Mouse (Mus musculus): ENCODE measurements around the gene Gm17657. TPM values are rescaled to one million over a fixed set of nuclear protein-coding genes. Genes with fewer than 3 reads are reported as not detected.

Gene Gm17657
- polyA plus RNA-seq, 1 experiment from 2014 or later: not detected

DNA sequence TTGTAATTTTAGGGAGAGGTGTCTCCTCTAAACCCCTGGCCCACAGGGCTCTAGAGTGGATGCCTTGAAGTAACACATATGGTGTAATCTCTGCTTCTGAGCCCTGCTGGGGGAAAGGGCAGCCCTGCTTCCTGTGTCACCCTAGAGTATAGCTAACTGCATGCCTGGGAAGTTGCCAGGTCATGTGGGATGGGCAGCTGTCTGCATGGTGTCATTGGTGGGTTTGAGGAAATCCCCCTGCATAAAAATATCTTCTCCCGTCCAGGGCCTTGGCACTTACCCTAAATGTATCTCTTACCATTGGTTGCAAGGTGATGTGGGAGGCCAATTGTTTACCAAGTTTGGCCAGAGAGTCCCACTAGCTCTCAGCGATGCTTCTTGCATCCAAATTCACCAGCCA, 75.4 kb downstream of the Gm17657 start:
- H3K27ac ChIP-seq: no peak overlapping the region
- no peak overlapping the region for H3K4me3 ChIP-seq
- no peak overlapping the region for H3K4me2 ChIP-seq
- no peaks in the 10 kb centered on the region for H3K4me1 ChIP-seq
- H3K27me3 ChIP-seq (replicated peaks): no peaks in the 10 kb centered on the region
- no peak overlapping the region for H3K9ac ChIP-seq
- no peaks in the 10 kb centered on the region for H3K36me3 ChIP-seq (replicated peaks)
- H3K9me3 ChIP-seq: no peaks in the 10 kb centered on the region
- WGBS: 87% methylated on average over 2 of the region's 2 CpGs
- ATAC-seq (replicated peaks): no peak

DNA sequence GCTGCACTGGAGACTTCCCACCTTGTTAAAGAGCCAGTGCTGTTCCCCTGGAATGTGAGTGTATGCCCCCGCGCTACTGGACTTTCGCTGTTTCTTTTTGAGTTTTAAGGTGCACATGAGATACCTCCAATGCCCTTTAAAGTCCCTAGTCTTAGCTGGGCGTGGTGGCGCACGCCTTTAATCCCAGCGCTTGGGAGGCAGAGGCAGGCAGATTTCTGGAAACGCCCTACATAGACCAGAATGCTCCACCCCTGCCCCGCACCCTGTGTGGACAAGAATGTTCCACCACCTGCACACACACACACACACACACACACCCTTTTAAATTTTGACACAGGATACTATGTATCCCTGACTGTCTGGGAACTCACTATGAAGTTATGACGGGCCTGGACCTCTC, 76.0 kb downstream of the Gm17657 start:
- Histone ChIP-seq H3K27ac (no peak overlapping the region), H3K36me3 (replicated peaks) (no peaks in the 10 kb centered on the region), H3K9ac (no peak overlapping the region), H3K4me3 (no peak overlapping the region), H3K27me3 (replicated peaks) (no peaks in the 10 kb centered on the region), H3K9me3 (no peaks in the 10 kb centered on the region), H3K4me2 (no peak overlapping the region), H3K4me1 (no peaks in the 10 kb centered on the region)
- no peak for ATAC-seq (replicated peaks)
- WGBS: 96% methylated on average over 10 of the region's 10 CpGs

Small RNA genes within 50 kb of the gene (microRNA-seq; reads per million reads assigned to microRNA genes)
- gene Mir7667: not detected

Other genes starting within 250 kb of the Gm17657 start
- gene Pi16, start 232.0 kb downstream of the Gm17657 start, polyA plus RNA-seq (2015; fragmentation: Nextera tagmentation; extraction: Ambion mirVana): 3.6 and 4.0 TPM in 2 replicates
- 519 and 548 TPM in 2 replicates for gene Mtch1, start 201.7 kb downstream of the Gm17657 start, polyA plus RNA-seq (2015; fragmentation: Nextera tagmentation; extraction: Ambion mirVana)
- gene Fgd2, start 188.7 kb downstream of the Gm17657 start, polyA plus RNA-seq (2015; fragmentation: Nextera tagmentation; extraction: Ambion mirVana): 7.0 and 7.5 TPM in 2 replicates
- 10.3 and 10.9 TPM in 2 replicates for gene Pim1, start 58.9 kb downstream of the Gm17657 start, polyA plus RNA-seq (2015; fragmentation: Nextera tagmentation; extraction: Ambion mirVana)
- 29.9 and 31.0 TPM in 2 replicates for gene Tbc1d22b, start 147 bp upstream of the Gm17657 start, polyA plus RNA-seq (2015; fragmentation: Nextera tagmentation; extraction: Ambion mirVana)
- gene Tmem217, start 2.7 kb upstream of the Gm17657 start, polyA plus RNA-seq (2015; fragmentation: Nextera tagmentation; extraction: Ambion mirVana): 1.5 and 1.7 TPM in 2 replicates
- gene Rnf8, start 65.2 kb upstream of the Gm17657 start, polyA plus RNA-seq (2015; fragmentation: Nextera tagmentation; extraction: Ambion mirVana): 85.6 and 88.0 TPM in 2 replicates
- 1.8 and 2.2 TPM in 2 replicates for gene Gm28043, start 65.2 kb upstream of the Gm17657 start, polyA plus RNA-seq (2015; fragmentation: Nextera tagmentation; extraction: Ambion mirVana)
- gene Cmtr1, start 111.0 kb upstream of the Gm17657 start, polyA plus RNA-seq (2015; fragmentation: Nextera tagmentation; extraction: Ambion mirVana): 109 and 116 TPM in 2 replicates
- 9.3 and 10.4 TPM in 2 replicates for gene Ccdc167, start 167.4 kb upstream of the Gm17657 start, polyA plus RNA-seq (2015; fragmentation: Nextera tagmentation; extraction: Ambion mirVana)

Measured in midbrain, embryonic 15.5 days (tissue).